Mouse (Mus musculus): ENCODE data around the gene Cdkn2a.

GRCm38 (mm10) chr4:89279641-89280040, 14.8 kb downstream of the Cdkn2a start:
- TF ChIP-seq CTCF (IDR thresholded peaks at IDR 0.05; ENCODE audit: extremely low read depth, insufficient read length, insufficient replicate concordance, low read depth, low read length) = no peak
- no peak for TF ChIP-seq POLR2A (IDR thresholded peaks at IDR 0.05; ENCODE audit: low read depth, low read length)

Data from small intestine, adult 2 months (tissue).